Mouse (Mus musculus) thymus, postnatal 0 days (tissue): ENCODE data around the gene Atxn1. TPM values are rescaled to one million over a fixed set of nuclear protein-coding genes. Genes with fewer than 3 reads are reported as not detected.

ENCODE experiments used
- DNase-seq: peaks from one replicate; pipeline ENCODE4 v3.0.0-alpha.2; 2015; ENCODE audit warnings: low spot score
- polyA plus RNA-seq: library from polyadenylated mRNA; unstranded; fragments of >200 nt; fragmentation: Nextera tagmentation; extraction: Ambion mirVana; gene quantifications from 2 replicates; pipeline ENCODE4 v1.2.1, GENCODE M21; 2015

Gene Atxn1
- polyA plus RNA-seq, 1 experiment from 2014 or later = 6.3 TPM

- no peak for DNase-seq
Observed at GRCm38 (mm10) chr13:45735802-45736201, 229.0 kb downstream of the Atxn1 start.

- no peak for DNase-seq
Observed at GRCm38 (mm10) chr13:45734531-45734930, 230.3 kb downstream of the Atxn1 start.

- DNase-seq = no peak
Observed at GRCm38 (mm10) chr13:45732590-45732989, 232.2 kb downstream of the Atxn1 start.

GRCm38 (mm10) chr13:45726917-45727316, 237.9 kb downstream of the Atxn1 start:
- no peak for DNase-seq

- DNase-seq = no peak
Observed at GRCm38 (mm10) chr13:45726181-45726580, 238.6 kb downstream of the Atxn1 start.

GRCm38 (mm10) chr13:45724507-45725259, 240.1 kb downstream of the Atxn1 start:
- DNase-seq = no peak

GRCm38 (mm10) chr13:45722885-45723284, 241.9 kb downstream of the Atxn1 start:
- no peak for DNase-seq

GRCm38 (mm10) chr13:45721621-45722020, 243.2 kb downstream of the Atxn1 start:
- no peak for DNase-seq

GRCm38 (mm10) chr13:45718850-45719249, 246.0 kb downstream of the Atxn1 start:
- DNase-seq = no peak

GRCm38 (mm10) chr13:45715583-45716180, 249.1 kb downstream of the Atxn1 start:
- no peak for DNase-seq

GRCm38 (mm10) chr13:45710041-45710440, 254.8 kb downstream of the Atxn1 start:
- no peak for DNase-seq

- DNase-seq = no peak
Observed at GRCm38 (mm10) chr13:45709402-45709801, 255.4 kb downstream of the Atxn1 start.

- DNase-seq = no peak
Observed at GRCm38 (mm10) chr13:45701296-45701790, 263.5 kb downstream of the Atxn1 start.

GRCm38 (mm10) chr13:45698982-45699381, 265.8 kb downstream of the Atxn1 start:
- no peak for DNase-seq

GRCm38 (mm10) chr13:45696009-45696408, 268.8 kb downstream of the Atxn1 start:
- no peak for DNase-seq

GRCm38 (mm10) chr13:45694921-45695437, 269.8 kb downstream of the Atxn1 start:
- no peak for DNase-seq

- DNase-seq = no peak
Observed at GRCm38 (mm10) chr13:45693953-45694352, 270.9 kb downstream of the Atxn1 start.

GRCm38 (mm10) chr13:45693534-45693933, 271.3 kb downstream of the Atxn1 start:
- peak; percentile 47 for DNase-seq

- DNase-seq = peak; percentile 53
Observed at GRCm38 (mm10) chr13:45693126-45693525, 271.7 kb downstream of the Atxn1 start.

GRCm38 (mm10) chr13:45692440-45692839, 272.4 kb downstream of the Atxn1 start:
- DNase-seq = no peak

- no peak for DNase-seq
Observed at GRCm38 (mm10) chr13:45690426-45690825, 274.4 kb downstream of the Atxn1 start.

GRCm38 (mm10) chr13:45688864-45689263, 275.9 kb downstream of the Atxn1 start:
- DNase-seq = no peak

GRCm38 (mm10) chr13:45687581-45687980, 277.2 kb downstream of the Atxn1 start:
- no peak for DNase-seq
